Mouse (Mus musculus): Measurements from ENCODE around the gene Cdc16. TPM values are rescaled to one million over a fixed set of nuclear protein-coding genes. Genes with fewer than 3 reads are reported as not detected.

Gene Cdc16
- 41.6 TPM for polyA plus RNA-seq (2014; fragmentation: Illumina TruSeq; extraction: RNeasy Lipid Tissue Mini Kit (QIAGEN cat#74804); ENCODE audit: low read depth, low replicate concordance)

GRCm38 (mm10) chr8:13756982-13757804 is at the start of gene Cdc16:
Gene Cdc16 (plus strand): TSS chr8:13757676.

GRCm38 (mm10) chr8:13785250-13785763 is 27.8 kb downstream of the Cdc16 start, which contains the start of gene Upf3a:
Gene Upf3a (plus strand): TSS chr8:13785615.

Other genes starting within 250 kb of the Cdc16 start
- 20.2 TPM for gene 1700029H14Rik, start 195.2 kb upstream of the Cdc16 start, polyA plus RNA-seq (2014; fragmentation: Illumina TruSeq; extraction: RNeasy Lipid Tissue Mini Kit (QIAGEN cat#74804); ENCODE audit: low read depth, low replicate concordance)
- gene Rasa3, start 80.1 kb upstream of the Cdc16 start, polyA plus RNA-seq (2014; fragmentation: Illumina TruSeq; extraction: RNeasy Lipid Tissue Mini Kit (QIAGEN cat#74804); ENCODE audit: low read depth, low replicate concordance) = 36.6 TPM
- 1.4 TPM for gene Cfap97d2, start 51.8 kb upstream of the Cdc16 start, polyA plus RNA-seq (2014; fragmentation: Illumina TruSeq; extraction: RNeasy Lipid Tissue Mini Kit (QIAGEN cat#74804); ENCODE audit: low read depth, low replicate concordance)
- gene Upf3a, start 27.9 kb downstream of the Cdc16 start, polyA plus RNA-seq (2014; fragmentation: Illumina TruSeq; extraction: RNeasy Lipid Tissue Mini Kit (QIAGEN cat#74804); ENCODE audit: low read depth, low replicate concordance) = 26.3 TPM
- gene AF366264, start 80.7 kb downstream of the Cdc16 start, polyA plus RNA-seq (2014; fragmentation: Illumina TruSeq; extraction: RNeasy Lipid Tissue Mini Kit (QIAGEN cat#74804); ENCODE audit: low read depth, low replicate concordance) = 0.53 TPM
- gene Champ1, start 112.0 kb downstream of the Cdc16 start, polyA plus RNA-seq (2014; fragmentation: Illumina TruSeq; extraction: RNeasy Lipid Tissue Mini Kit (QIAGEN cat#74804); ENCODE audit: low read depth, low replicate concordance) = 13.1 TPM
- 25.5 TPM for gene Coprs, start 132.6 kb downstream of the Cdc16 start, polyA plus RNA-seq (2014; fragmentation: Illumina TruSeq; extraction: RNeasy Lipid Tissue Mini Kit (QIAGEN cat#74804); ENCODE audit: low read depth, low replicate concordance)

Data from adipose tissue, adult 10 weeks (tissue).